Mouse (Mus musculus): Measurements from ENCODE around the gene Nucb1. TPM values are rescaled to one million over a fixed set of nuclear protein-coding genes. Genes with fewer than 3 reads are reported as not detected.

Nucb1 gene
- polyA plus RNA-seq (2015; fragmentation: Nextera tagmentation; extraction: Ambion mirVana) = 254 and 266 TPM in 2 replicates

- no peaks in the 10 kb centered on the region for H3K9me3 ChIP-seq (ENCODE audit: control insufficient read depth, low read length)
Measured at GRCm38 (mm10) chr7:45509912-45510787, at the start of gene Nucb1. TSS of gene Nucb1 (minus strand) at chr7:45510406.

GRCm38 (mm10) chr7:45558907-45559306, 48.7 kb upstream of the Nucb1 start:
- no peaks in the 10 kb centered on the region for H3K36me3 ChIP-seq (ENCODE audit: control insufficient read depth, insufficient read depth, low read length)
- peaks cover 9% of the 10 kb centered on the region for H3K4me1 ChIP-seq (replicated peaks; ENCODE audit: control insufficient read depth, insufficient read depth, low read length)
- H3K9me3 ChIP-seq (ENCODE audit: control insufficient read depth, low read length) = no peaks in the 10 kb centered on the region
- ATAC-seq (ENCODE audit: low read depth) = peak; percentile 53; the same call in 1 of the 2 replicates
- WGBS = 21% methylated on average over 5 of the region's 6 CpGs
- no peaks in the 10 kb centered on the region for H3K27me3 ChIP-seq (ENCODE audit: control insufficient read depth, insufficient read depth, low read depth, low read length)
- H3K4me3 ChIP-seq (ENCODE audit: low read length) = no peak overlapping the region
- peak overlapping the region; percentile 32; the same call in 1 of the 2 replicates for H3K27ac ChIP-seq (ENCODE audit: low read length)
- no peak overlapping the region for H3K4me2 ChIP-seq (ENCODE audit: low read depth, low read length)
- H3K9ac ChIP-seq (ENCODE audit: low read length) = no peak overlapping the region

More at GRCm38 (mm10) chr7:45509912-45510787, at the start of gene Nucb1:
- H3K9ac ChIP-seq (ENCODE audit: low read length) = peak within 1 kb of the TSS; percentile 92
- peak within 1 kb of the TSS; percentile 91 for H3K4me2 ChIP-seq (ENCODE audit: low read depth, low read length)
- H3K4me3 ChIP-seq (ENCODE audit: low read length) = peak within 1 kb of the TSS; percentile 89
- no peaks in the 10 kb centered on the region for H3K27me3 ChIP-seq (ENCODE audit: control insufficient read depth, insufficient read depth, low read depth, low read length)
- H3K4me1 ChIP-seq (replicated peaks; ENCODE audit: control insufficient read depth, insufficient read depth, low read length) = peaks cover 8% of the 10 kb centered on the region
- H3K27ac ChIP-seq (ENCODE audit: low read length) = peak within 1 kb of the TSS; percentile 97
- ATAC-seq (ENCODE audit: low read depth) = peak; percentile 94
- WGBS = under 1% methylated on average over 44 of the region's 44 CpGs
- H3K36me3 ChIP-seq (ENCODE audit: control insufficient read depth, insufficient read depth, low read length) = peaks cover 11% of the 10 kb centered on the region

- Histone ChIP-seq H3K9me3 (ENCODE audit: control insufficient read depth, low read length) (no peaks in the 10 kb centered on the region), H3K27ac (ENCODE audit: low read length) (no peak overlapping the region), H3K36me3 (ENCODE audit: control insufficient read depth, insufficient read depth, low read length) (no peaks in the 10 kb centered on the region), H3K27me3 (ENCODE audit: control insufficient read depth, insufficient read depth, low read depth, low read length) (no peaks in the 10 kb centered on the region), H3K4me2 (ENCODE audit: low read depth, low read length) (no peak overlapping the region), H3K9ac (ENCODE audit: low read length) (no peak overlapping the region), H3K4me3 (ENCODE audit: low read length) (no peak overlapping the region), H3K4me1 (replicated peaks; ENCODE audit: control insufficient read depth, insufficient read depth, low read length) (no peaks in the 10 kb centered on the region)
- 21% methylated on average over 8 of the region's 8 CpGs for WGBS
- no peak for ATAC-seq (ENCODE audit: low read depth)
Measured at GRCm38 (mm10) chr7:45555787-45556186, 45.6 kb upstream of the Nucb1 start.

- Histone ChIP-seq H3K27me3 (ENCODE audit: control insufficient read depth, insufficient read depth, low read depth, low read length) (no peaks in the 10 kb centered on the region), H3K9ac (ENCODE audit: low read length) (no peak within 1 kb of the TSS), H3K4me3 (ENCODE audit: low read length) (no peak within 1 kb of the TSS), H3K36me3 (ENCODE audit: control insufficient read depth, insufficient read depth, low read length) (no peaks in the 10 kb centered on the region), H3K9me3 (ENCODE audit: control insufficient read depth, low read length) (no peaks in the 10 kb centered on the region), H3K4me2 (ENCODE audit: low read depth, low read length) (no peak within 1 kb of the TSS), H3K27ac (ENCODE audit: low read length) (no peak within 1 kb of the TSS), H3K4me1 (replicated peaks; ENCODE audit: control insufficient read depth, insufficient read depth, low read length) (no peaks in the 10 kb centered on the region)
- WGBS = 13% methylated on average over 8 of the region's 8 CpGs
- ATAC-seq (ENCODE audit: low read depth) = no peak
Measured at GRCm38 (mm10) chr7:45554744-45555143, 44.5 kb upstream of the Nucb1 start, which contains the start of gene Hsd17b14. TSS of gene Hsd17b14 (plus strand) at chr7:45554893.

GRCm38 (mm10) chr7:45553990-45554389, 43.8 kb upstream of the Nucb1 start:
- no peak overlapping the region for H3K9ac ChIP-seq (ENCODE audit: low read length)
- no peaks in the 10 kb centered on the region for H3K9me3 ChIP-seq (ENCODE audit: control insufficient read depth, low read length)
- no peaks in the 10 kb centered on the region for H3K27me3 ChIP-seq (ENCODE audit: control insufficient read depth, insufficient read depth, low read depth, low read length)
- no peaks in the 10 kb centered on the region for H3K4me1 ChIP-seq (replicated peaks; ENCODE audit: control insufficient read depth, insufficient read depth, low read length)
- no peak overlapping the region for H3K4me3 ChIP-seq (ENCODE audit: low read length)
- H3K36me3 ChIP-seq (ENCODE audit: control insufficient read depth, insufficient read depth, low read length) = no peaks in the 10 kb centered on the region
- no peak overlapping the region for H3K27ac ChIP-seq (ENCODE audit: low read length)
- no peak for ATAC-seq (ENCODE audit: low read depth)
- H3K4me2 ChIP-seq (ENCODE audit: low read depth, low read length) = no peak overlapping the region
- 83% methylated on average over 2 of the region's 2 CpGs for WGBS

GRCm38 (mm10) chr7:45553519-45553918, 43.3 kb upstream of the Nucb1 start:
- H3K9me3 ChIP-seq (ENCODE audit: control insufficient read depth, low read length) = no peaks in the 10 kb centered on the region
- ATAC-seq (ENCODE audit: low read depth) = no peak

GRCm38 (mm10) chr7:45551512-45551883, 41.3 kb upstream of the Nucb1 start:
- no peaks in the 10 kb centered on the region for H3K9me3 ChIP-seq (ENCODE audit: control insufficient read depth, low read length)
- H3K27ac ChIP-seq (ENCODE audit: low read length) = no peak overlapping the region
- H3K4me1 ChIP-seq (replicated peaks; ENCODE audit: control insufficient read depth, insufficient read depth, low read length) = no peaks in the 10 kb centered on the region
- H3K4me3 ChIP-seq (ENCODE audit: low read length) = no peak overlapping the region
- 71% methylated on average over 8 of the region's 8 CpGs for WGBS
- no peaks in the 10 kb centered on the region for H3K36me3 ChIP-seq (ENCODE audit: control insufficient read depth, insufficient read depth, low read length)
- H3K27me3 ChIP-seq (ENCODE audit: control insufficient read depth, insufficient read depth, low read depth, low read length) = no peaks in the 10 kb centered on the region
- no peak overlapping the region for H3K4me2 ChIP-seq (ENCODE audit: low read depth, low read length)
- ATAC-seq (ENCODE audit: low read depth) = no peak
- H3K9ac ChIP-seq (ENCODE audit: low read length) = no peak overlapping the region

More at GRCm38 (mm10) chr7:45553519-45553918, 43.3 kb upstream of the Nucb1 start:
- no peak overlapping the region for H3K27ac ChIP-seq (ENCODE audit: low read length)
- H3K4me2 ChIP-seq (ENCODE audit: low read depth, low read length) = no peak overlapping the region
- no peaks in the 10 kb centered on the region for H3K4me1 ChIP-seq (replicated peaks; ENCODE audit: control insufficient read depth, insufficient read depth, low read length)
- H3K4me3 ChIP-seq (ENCODE audit: low read length) = no peak overlapping the region
- WGBS = 58% methylated on average over 8 of the region's 8 CpGs
- no peaks in the 10 kb centered on the region for H3K27me3 ChIP-seq (ENCODE audit: control insufficient read depth, insufficient read depth, low read depth, low read length)
- H3K9ac ChIP-seq (ENCODE audit: low read length) = peak overlapping the region; percentile 39; the same call in 1 of the 2 replicates
- H3K36me3 ChIP-seq (ENCODE audit: control insufficient read depth, insufficient read depth, low read length) = no peaks in the 10 kb centered on the region

- Histone ChIP-seq H3K27ac (ENCODE audit: low read length) (no peak overlapping the region), H3K9ac (ENCODE audit: low read length) (no peak overlapping the region), H3K4me3 (ENCODE audit: low read length) (no peak overlapping the region), H3K36me3 (ENCODE audit: control insufficient read depth, insufficient read depth, low read length) (no peaks in the 10 kb centered on the region), H3K9me3 (ENCODE audit: control insufficient read depth, low read length) (no peaks in the 10 kb centered on the region), H3K4me1 (replicated peaks; ENCODE audit: control insufficient read depth, insufficient read depth, low read length) (no peaks in the 10 kb centered on the region), H3K27me3 (ENCODE audit: control insufficient read depth, insufficient read depth, low read depth, low read length) (no peaks in the 10 kb centered on the region), H3K4me2 (ENCODE audit: low read depth, low read length) (no peak overlapping the region)
- no peak for ATAC-seq (ENCODE audit: low read depth)
- WGBS = 65% methylated on average over 11 of the region's 11 CpGs
Measured at GRCm38 (mm10) chr7:45550821-45551511, 40.8 kb upstream of the Nucb1 start.

Measured in lung, embryonic 16.5 days (tissue).